Mouse (Mus musculus): ENCODE measurements around the gene Spata13. TPM values are rescaled to one million over a fixed set of nuclear protein-coding genes. Genes with fewer than 3 reads are reported as not detected.

Spata13 gene
- total RNA-seq, 1 experiment from 2014 or later = 33.3 TPM

DNA sequence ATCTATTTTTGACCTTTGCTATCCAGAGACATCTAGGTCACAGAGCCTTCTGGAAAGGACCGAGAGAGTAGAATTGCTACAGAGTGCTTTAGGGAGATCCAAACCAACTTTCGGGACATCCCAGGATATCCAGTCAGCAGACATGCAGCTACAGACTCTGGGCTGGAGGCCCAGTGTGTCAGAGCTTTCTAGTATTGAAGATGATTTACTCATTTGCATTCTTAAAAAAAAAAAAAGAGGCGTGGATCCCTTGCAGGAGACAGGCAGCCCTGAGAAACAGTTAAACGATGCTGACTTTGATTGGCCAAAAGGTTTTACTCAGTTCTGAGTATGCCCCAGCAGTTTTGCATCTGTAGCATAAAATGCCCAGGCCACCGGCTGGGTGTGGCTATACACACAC lies 59.9 kb downstream of the Spata13 start:
- ATAC-seq (replicated peaks in 1 of 2; ENCODE audit: insufficient read depth in 1 of 2, low FRiP score in 2 of 2, low TSS enrichment in 1 of 2, low read depth in 1 of 2, poor library complexity in 2 of 2, severe bottlenecking in 2 of 2) = no peak

GRCm38 (mm10) chr14:60694215-60694997 lies 60.6 kb downstream of the Spata13 start:
- ATAC-seq (replicated peaks in 1 of 2; ENCODE audit: insufficient read depth in 1 of 2, low FRiP score in 2 of 2, low TSS enrichment in 1 of 2, low read depth in 1 of 2, poor library complexity in 2 of 2, severe bottlenecking in 2 of 2) = no peak; a peak in 1 of 4 replicates

- no peak for ATAC-seq (replicated peaks in 1 of 2; ENCODE audit: insufficient read depth in 1 of 2, low FRiP score in 2 of 2, low TSS enrichment in 1 of 2, low read depth in 1 of 2, poor library complexity in 2 of 2, severe bottlenecking in 2 of 2)
These were observed 63.5 kb downstream of the Spata13 start for GRCm38 (mm10) chr14:60697351-60697750.

DNA sequence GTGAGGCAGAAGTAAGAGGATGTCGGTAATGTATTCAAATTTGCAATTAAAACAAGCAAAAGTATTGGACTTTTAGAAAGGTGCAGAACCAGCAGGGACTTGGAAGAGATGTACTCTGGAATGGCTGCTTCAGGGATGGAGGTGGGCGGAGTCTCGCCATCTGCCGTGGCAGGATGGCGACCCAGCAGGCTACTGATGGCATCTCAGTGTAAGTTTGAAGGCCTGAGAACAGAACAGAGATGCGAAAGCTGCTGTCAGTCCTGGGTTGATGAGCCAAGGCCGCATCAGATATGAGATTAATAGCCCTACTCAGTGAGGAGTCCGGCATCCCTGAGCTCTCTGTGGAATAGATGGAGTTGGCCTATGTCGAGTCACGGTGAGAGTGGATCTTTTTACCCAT lies 65.2 kb downstream of the Spata13 start:
- no peak for ATAC-seq (replicated peaks in 1 of 2; ENCODE audit: insufficient read depth in 1 of 2, low FRiP score in 2 of 2, low TSS enrichment in 1 of 2, low read depth in 1 of 2, poor library complexity in 2 of 2, severe bottlenecking in 2 of 2)

GRCm38 (mm10) chr14:60702377-60703140 lies 68.8 kb downstream of the Spata13 start:
- no peak for ATAC-seq (replicated peaks in 1 of 2; ENCODE audit: insufficient read depth in 1 of 2, low FRiP score in 2 of 2, low TSS enrichment in 1 of 2, low read depth in 1 of 2, poor library complexity in 2 of 2, severe bottlenecking in 2 of 2)

GRCm38 (mm10) chr14:60704510-60704909 lies 70.7 kb downstream of the Spata13 start:
- ATAC-seq (replicated peaks in 1 of 2; ENCODE audit: insufficient read depth in 1 of 2, low FRiP score in 2 of 2, low TSS enrichment in 1 of 2, low read depth in 1 of 2, poor library complexity in 2 of 2, severe bottlenecking in 2 of 2) = no peak

- ATAC-seq (replicated peaks in 1 of 2; ENCODE audit: insufficient read depth in 1 of 2, low FRiP score in 2 of 2, low TSS enrichment in 1 of 2, low read depth in 1 of 2, poor library complexity in 2 of 2, severe bottlenecking in 2 of 2) = peak; percentile 30 to 58; a peak in 3 of 4 replicates
These were observed 71.2 kb downstream of the Spata13 start for GRCm38 (mm10) chr14:60704961-60705360.

DNA sequence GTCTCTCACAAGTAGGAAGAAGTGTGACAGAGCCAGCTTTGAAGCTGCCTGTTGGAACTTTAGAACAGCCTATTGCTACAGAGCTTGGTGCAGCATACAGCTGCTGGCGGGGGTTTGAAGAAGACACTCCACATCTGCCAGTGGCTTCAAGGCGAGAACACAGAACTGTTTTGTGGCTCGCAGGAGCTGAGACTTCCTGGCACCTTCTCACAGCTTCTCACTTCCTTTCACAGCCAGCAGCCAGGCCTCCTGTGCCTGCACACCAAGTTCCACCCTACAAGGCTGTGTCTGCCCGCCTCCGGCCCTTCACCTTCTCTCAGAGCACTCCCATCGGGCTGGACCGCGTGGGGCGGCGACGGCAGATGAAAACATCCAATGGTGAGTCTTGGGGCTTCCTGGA lies 75.4 kb downstream of the Spata13 start:
- ATAC-seq (replicated peaks in 1 of 2; ENCODE audit: insufficient read depth in 1 of 2, low FRiP score in 2 of 2, low TSS enrichment in 1 of 2, low read depth in 1 of 2, poor library complexity in 2 of 2, severe bottlenecking in 2 of 2) = peak; percentile 54 to 61

DNA sequence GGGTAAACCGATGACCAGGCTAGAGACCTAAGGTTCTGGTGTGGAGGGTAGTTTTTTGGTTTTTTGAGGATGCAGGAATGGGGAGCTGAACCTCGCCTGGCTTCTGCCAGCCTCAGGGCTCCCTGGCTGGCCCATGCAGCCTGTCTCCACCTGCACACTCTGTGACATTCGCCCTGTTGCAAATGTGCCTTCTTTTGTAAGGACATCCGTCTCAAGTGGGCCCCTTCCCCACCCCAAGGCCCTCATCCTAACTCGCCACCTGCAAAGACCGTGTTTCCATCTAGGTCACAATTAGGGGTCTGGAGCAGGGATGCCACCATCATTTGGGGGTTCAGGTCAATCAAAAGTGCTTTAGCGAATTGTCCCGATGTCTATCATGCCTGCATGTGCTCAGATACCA lies 75.9 kb downstream of the Spata13 start:
- ATAC-seq (replicated peaks in 1 of 2; ENCODE audit: insufficient read depth in 1 of 2, low FRiP score in 2 of 2, low TSS enrichment in 1 of 2, low read depth in 1 of 2, poor library complexity in 2 of 2, severe bottlenecking in 2 of 2) = no peak

GRCm38 (mm10) chr14:60711161-60711560 lies 77.4 kb downstream of the Spata13 start:
- no peak for ATAC-seq (replicated peaks in 1 of 2; ENCODE audit: insufficient read depth in 1 of 2, low FRiP score in 2 of 2, low TSS enrichment in 1 of 2, low read depth in 1 of 2, poor library complexity in 2 of 2, severe bottlenecking in 2 of 2)

- no peak for ATAC-seq (replicated peaks in 1 of 2; ENCODE audit: insufficient read depth in 1 of 2, low FRiP score in 2 of 2, low TSS enrichment in 1 of 2, low read depth in 1 of 2, poor library complexity in 2 of 2, severe bottlenecking in 2 of 2)
These were observed 77.9 kb downstream of the Spata13 start for GRCm38 (mm10) chr14:60711590-60712288.

- ATAC-seq (replicated peaks in 1 of 2; ENCODE audit: insufficient read depth in 1 of 2, low FRiP score in 2 of 2, low TSS enrichment in 1 of 2, low read depth in 1 of 2, poor library complexity in 2 of 2, severe bottlenecking in 2 of 2) = no peak
These were observed 78.6 kb downstream of the Spata13 start for GRCm38 (mm10) chr14:60712289-60712830.

GRCm38 (mm10) chr14:60715686-60716085 lies 81.9 kb downstream of the Spata13 start:
- ATAC-seq (replicated peaks in 1 of 2; ENCODE audit: insufficient read depth in 1 of 2, low FRiP score in 2 of 2, low TSS enrichment in 1 of 2, low read depth in 1 of 2, poor library complexity in 2 of 2, severe bottlenecking in 2 of 2) = no peak

- ATAC-seq (replicated peaks in 1 of 2; ENCODE audit: insufficient read depth in 1 of 2, low FRiP score in 2 of 2, low TSS enrichment in 1 of 2, low read depth in 1 of 2, poor library complexity in 2 of 2, severe bottlenecking in 2 of 2) = no peak
These were observed 87.5 kb downstream of the Spata13 start for GRCm38 (mm10) chr14:60721304-60721703.

- peak; percentile 21 to 35; a peak in 3 of 4 replicates for ATAC-seq (replicated peaks in 1 of 2; ENCODE audit: insufficient read depth in 1 of 2, low FRiP score in 2 of 2, low TSS enrichment in 1 of 2, low read depth in 1 of 2, poor library complexity in 2 of 2, severe bottlenecking in 2 of 2)
These were observed 88.1 kb downstream of the Spata13 start for GRCm38 (mm10) chr14:60721938-60722337.

- ATAC-seq (replicated peaks in 1 of 2; ENCODE audit: insufficient read depth in 1 of 2, low FRiP score in 2 of 2, low TSS enrichment in 1 of 2, low read depth in 1 of 2, poor library complexity in 2 of 2, severe bottlenecking in 2 of 2) = no peak; a peak in 1 of 4 replicates
These were observed 92.3 kb downstream of the Spata13 start for GRCm38 (mm10) chr14:60726091-60726490.

- peak in 1 of 2 experiments; percentile 23; a peak in 1 of 4 replicates for ATAC-seq (replicated peaks in 1 of 2; ENCODE audit: insufficient read depth in 1 of 2, low FRiP score in 2 of 2, low TSS enrichment in 1 of 2, low read depth in 1 of 2, poor library complexity in 2 of 2, severe bottlenecking in 2 of 2)
These were observed 93.3 kb downstream of the Spata13 start for GRCm38 (mm10) chr14:60727130-60727529.

DNA sequence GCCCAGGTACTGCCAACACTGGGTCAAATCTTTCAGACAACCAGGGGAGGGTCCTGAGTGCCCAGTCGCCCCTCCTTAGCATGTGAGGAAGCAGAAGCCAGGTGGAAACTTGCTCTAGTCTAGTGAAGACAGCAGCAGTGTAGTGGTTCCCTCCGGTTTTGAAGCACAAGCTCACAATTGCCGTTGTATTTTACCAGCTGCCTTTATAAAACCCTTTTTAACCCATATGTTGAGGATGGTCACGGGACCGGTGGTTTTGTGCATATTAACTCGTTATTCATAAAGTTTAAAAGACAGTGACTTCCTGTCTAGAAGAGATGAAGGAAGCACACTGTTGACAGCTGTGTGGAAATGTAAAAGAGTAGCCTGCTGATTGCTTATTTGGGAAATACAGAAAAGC lies 98.3 kb downstream of the Spata13 start:
- ATAC-seq (replicated peaks in 1 of 2; ENCODE audit: insufficient read depth in 1 of 2, low FRiP score in 2 of 2, low TSS enrichment in 1 of 2, low read depth in 1 of 2, poor library complexity in 2 of 2, severe bottlenecking in 2 of 2) = no peak

Measured in hematopoietic stem cell, adult 5-6 weeks (primary cell).